Mouse (Mus musculus): ENCODE results near the gene Pcbp3.

Gene Pcbp3

GRCm38 (mm10) chr10:76844901-76845300, 116.8 kb downstream of the Pcbp3 start:
- 85% methylated on average over 4 of the region's 4 CpGs for WGBS

DNA sequence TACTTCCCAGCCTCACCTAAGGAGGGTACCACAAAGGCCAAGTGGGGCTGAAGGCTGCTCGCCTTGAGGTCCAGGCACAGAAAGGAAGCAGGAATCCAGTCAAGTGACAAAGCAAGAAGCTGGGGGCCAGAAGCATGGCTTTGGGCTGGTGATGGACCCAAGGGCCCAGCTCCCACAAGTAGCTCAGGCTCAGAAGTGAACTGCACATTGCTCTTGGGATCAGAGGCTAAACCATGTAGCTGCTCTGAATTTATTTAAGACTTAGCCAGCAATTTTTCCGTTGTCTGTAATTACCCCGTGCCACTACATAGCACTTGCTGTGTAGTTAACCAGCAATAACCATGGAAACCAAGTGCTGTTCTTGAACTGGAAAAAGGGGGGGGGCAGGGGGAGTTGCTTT, 117.3 kb downstream of the Pcbp3 start:
- WGBS: 65% methylated on average over 3 of the region's 3 CpGs

GRCm38 (mm10) chr10:76842087-76842486, 119.6 kb downstream of the Pcbp3 start:
- whole genome bisulfite sequencing: 90% methylated on average over 3 of the region's 3 CpGs

DNA sequence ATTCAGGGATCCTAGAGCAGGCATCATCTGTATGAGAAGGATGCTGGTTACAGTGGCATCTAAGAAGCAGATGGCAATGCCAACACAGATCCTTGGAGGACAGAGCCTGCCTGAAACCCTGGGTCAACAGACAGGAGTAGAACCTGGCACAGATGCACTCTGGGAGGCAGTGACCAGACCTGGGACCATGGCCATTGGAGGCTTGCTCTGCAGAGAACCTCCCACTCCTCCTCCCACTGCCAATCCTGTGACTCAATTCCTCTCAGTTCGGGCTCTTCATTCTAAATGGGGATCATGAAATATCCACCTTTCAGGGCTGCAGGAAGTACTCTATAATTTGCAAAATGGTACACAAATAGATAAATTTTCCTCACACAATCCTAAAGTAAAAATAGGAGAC, 120.5 kb downstream of the Pcbp3 start:
- 19% methylated on average over 1 of the region's 1 CpGs for WGBS

DNA sequence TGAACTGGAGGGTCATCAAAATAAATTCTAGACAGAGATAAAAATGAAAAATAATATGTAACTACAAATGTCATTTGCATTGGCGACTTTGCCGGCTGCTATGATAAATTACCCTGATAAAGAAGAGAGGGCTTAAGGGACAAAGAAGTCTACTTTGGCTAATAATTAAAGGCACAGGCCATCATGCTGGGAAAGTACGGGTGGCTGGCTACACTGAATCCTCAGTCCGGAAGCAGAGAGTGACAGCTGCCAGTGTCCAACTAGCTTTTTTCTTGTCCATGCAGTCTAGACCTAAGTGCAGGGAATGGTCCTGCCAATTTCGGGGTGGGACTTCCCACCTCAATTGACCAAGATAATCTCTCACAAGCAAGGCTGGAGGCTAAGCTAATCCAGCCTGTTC, 121.1 kb downstream of the Pcbp3 start:
- 82% methylated on average over 5 of the region's 5 CpGs for WGBS

DNA sequence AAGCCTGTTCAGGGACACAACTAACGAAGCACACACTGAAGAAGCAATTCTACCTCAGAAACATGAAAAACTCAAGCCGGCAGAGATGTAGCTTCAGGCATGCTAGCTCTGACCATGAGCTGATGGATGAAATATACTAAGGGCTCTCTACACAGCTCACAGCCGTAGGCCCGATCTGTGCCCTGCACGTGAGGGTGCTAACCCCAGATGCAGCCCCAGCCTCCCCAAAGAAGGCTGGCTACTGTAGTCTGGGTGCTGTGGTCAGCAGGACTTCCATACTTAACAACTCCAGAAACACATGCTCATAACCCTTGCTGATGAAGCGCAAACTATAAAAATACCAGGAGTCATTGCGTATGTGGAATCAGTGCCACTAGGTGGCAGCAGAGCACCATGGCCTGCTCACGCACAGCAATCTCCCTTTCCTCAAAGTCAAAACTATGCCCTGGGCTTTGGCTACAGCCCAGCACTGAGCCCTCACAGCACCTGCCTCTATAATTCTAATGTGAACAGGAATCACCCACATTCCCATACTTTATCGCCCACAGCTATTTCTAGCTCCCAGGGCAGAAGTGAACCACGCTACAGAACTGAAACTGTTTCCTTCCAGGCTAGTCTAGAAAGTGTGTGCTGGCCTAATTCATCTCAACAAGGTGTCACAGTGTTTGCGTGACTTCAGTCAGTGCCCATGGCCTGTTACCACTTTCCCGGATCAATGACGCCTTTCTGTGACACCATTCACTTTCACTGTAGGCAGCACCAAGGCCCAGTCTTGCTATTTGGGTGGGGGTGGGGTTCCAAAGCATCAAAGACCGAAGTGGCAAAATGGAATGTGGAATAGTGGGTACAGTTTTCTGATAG, 126.0 kb downstream of the Pcbp3 start:
- WGBS: 46% methylated on average over 14 of the region's 14 CpGs

GRCm38 (mm10) chr10:76832841-76833240, 128.8 kb downstream of the Pcbp3 start:
- 89% methylated on average over 1 of the region's 1 CpGs for WGBS

DNA sequence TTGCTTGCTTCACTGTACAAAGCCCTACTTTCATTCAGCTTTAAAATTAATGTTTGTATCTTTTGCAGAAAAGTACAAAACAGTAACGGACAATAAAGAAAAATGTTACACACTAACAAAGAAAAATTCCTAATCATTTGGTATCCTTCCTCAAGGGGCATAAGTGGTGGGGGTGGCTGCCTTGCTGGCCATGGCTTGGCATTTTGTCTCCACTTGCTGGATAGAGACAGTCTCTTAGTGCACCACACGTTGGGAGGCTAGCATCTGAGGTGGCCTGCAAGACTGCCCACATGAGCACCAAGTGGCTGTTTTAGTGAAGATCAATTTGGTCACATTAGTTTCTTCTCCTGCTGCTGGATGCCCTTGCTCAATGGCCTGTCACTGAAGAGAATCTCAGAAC, 129.8 kb downstream of the Pcbp3 start:
- 82% methylated on average over 2 of the region's 2 CpGs for WGBS

DNA sequence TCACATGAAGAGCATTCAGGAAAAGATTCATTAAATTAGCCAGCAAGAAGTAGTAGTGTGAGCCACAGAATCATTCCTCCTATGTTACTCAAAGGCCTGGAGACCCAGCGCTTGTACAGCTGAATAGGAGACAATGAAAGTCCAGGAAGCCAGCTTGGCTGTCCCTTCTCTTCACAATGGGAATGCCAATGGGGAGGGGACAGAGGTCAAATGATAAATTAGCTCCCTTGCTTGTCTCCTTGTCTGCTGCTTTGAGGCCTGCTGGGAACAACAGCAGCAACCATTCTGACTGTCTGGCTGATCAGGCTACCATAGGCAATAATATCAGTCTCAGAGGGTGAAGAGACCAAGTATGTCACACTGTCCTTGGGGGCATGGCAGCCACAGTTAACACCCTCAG, 130.5 kb downstream of the Pcbp3 start:
- 71% methylated on average over 1 of the region's 1 CpGs for WGBS

GRCm38 (mm10) chr10:76828936-76829335, 132.8 kb downstream of the Pcbp3 start:
- WGBS: over 99% methylated on average over 4 of the region's 4 CpGs

- 88% methylated on average over 8 of the region's 8 CpGs for WGBS
These were observed 139.0 kb downstream of the Pcbp3 start for GRCm38 (mm10) chr10:76822698-76823097.

- WGBS: 82% methylated on average over 2 of the region's 2 CpGs
These were observed 142.4 kb downstream of the Pcbp3 start for GRCm38 (mm10) chr10:76819321-76819720.

- 92% methylated on average over 2 of the region's 2 CpGs for WGBS
These were observed 143.3 kb downstream of the Pcbp3 start for GRCm38 (mm10) chr10:76818337-76818736.

DNA sequence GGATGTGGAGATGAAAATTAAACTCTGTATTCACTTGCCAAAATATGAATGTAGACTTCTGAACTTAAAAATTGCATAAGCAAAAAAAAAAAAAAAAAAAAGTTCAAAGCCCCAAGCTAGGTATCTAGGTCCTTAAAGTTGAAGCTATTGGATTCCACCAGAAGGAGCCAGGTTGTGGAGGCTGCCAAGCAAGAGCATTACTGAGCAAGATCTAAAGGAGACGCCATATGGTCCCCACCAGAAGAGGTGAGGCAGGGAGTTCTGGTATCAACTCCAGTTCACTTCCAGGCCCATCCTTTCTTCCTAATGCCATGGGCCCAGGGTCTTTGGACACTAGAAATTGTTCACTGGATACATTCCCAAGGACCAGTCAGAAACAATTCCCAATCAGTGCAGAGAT, 144.8 kb downstream of the Pcbp3 start:
- 67% methylated on average over 1 of the region's 1 CpGs for WGBS

DNA sequence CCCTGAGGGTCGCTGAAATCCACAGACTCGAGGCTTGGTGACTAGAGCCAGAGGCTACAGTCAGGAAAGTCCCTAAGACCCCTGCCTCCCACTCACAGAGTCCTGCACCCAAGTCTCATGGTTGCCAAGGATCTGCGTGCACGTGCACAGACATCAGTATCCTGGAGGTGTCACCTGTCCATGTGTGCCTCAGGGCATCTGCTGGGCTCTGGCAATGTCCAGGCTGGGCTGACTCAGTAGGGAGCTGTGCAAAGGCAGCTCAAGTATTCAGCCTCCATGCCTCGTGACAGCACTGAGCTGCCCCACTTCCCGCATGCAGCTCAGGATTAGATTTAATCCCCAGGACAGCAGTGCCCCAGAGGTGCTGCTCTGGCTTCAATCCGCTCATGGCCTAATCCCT, 145.3 kb downstream of the Pcbp3 start:
- WGBS: 45% methylated on average over 7 of the region's 7 CpGs

- WGBS: 63% methylated on average over 4 of the region's 4 CpGs
These were observed 146.2 kb downstream of the Pcbp3 start for GRCm38 (mm10) chr10:76815481-76815880.

- 80% methylated on average over 8 of the region's 8 CpGs for WGBS
These were observed 146.9 kb downstream of the Pcbp3 start for GRCm38 (mm10) chr10:76814811-76815210.

- 73% methylated on average over 7 of the region's 7 CpGs for WGBS
These were observed 151.6 kb downstream of the Pcbp3 start for GRCm38 (mm10) chr10:76809916-76810660.

GRCm38 (mm10) chr10:76809439-76809838, 152.2 kb downstream of the Pcbp3 start:
- WGBS: 67% methylated on average over 11 of the region's 11 CpGs

DNA sequence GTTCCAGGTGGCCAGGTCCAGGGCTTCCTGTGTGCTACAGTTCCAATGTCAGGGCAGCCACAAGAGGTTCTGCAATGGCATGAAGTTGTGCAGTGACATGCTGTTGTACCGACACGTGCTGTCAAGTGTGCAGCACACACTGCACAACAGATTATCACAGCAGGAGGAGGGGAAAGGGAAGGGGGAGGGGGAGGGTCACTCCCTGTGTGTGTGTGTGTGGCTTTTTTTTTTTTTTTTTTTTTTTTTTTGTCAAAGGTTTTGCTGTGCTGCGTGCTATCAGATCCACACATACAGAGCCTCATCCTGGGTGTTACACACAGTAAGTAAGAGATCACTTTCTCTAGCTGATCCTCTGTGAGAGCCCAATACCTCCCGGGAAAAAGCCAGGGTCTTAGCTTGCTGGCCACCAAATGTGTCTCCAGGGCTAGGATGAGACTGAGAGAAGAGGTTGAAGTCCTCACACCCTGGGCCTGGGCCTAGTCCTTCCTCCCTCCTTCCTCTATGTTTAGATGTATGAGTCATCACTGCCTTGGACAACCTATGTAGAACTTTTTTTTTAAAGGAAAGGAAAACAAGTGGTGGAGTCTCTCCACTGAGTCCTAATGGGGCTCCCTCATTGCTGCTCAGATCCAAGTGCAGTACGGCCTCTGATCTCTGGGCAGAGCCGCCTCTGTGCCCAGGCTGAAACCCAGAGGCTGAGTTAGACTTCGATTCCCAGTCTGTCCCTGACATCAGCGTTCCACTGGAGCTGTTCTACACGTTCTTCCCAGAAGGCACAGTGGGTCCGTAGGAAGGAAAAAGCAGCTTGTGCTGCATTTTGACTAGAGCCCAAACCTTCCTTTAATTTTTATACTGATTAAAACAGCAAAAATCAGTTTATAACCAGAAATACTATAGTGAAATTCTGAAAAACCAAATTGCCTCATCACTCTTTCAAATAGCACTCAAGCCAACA, 153.0 kb downstream of the Pcbp3 start:
- WGBS: 67% methylated on average over 10 of the region's 10 CpGs

DNA sequence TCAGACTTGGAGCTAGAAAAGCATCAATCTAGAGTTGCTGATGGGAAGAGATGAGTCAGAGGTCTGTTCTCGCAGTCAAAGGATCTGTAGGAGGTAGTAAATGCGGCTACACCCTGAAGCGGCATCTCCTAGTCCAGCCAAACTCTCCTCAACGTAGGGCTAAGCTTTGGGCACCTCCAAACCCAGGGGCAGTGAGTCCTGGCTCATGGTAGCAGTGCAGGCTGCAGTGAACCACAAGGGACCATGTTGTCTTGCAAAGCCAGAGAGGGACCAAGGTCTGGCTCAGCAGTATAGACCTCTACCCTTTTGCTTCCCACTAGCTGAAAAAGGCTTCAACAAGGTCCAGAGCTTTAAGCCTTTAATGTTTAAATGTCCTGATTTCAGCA, 159.2 kb downstream of the Pcbp3 start:
- 57% methylated on average over 4 of the region's 4 CpGs for WGBS

Measured in cerebral cortex, adult 2 months (tissue).